Mouse (Mus musculus): ENCODE results near the gene Dpp8. TPM values are rescaled to one million over a fixed set of nuclear protein-coding genes. Genes with fewer than 3 reads are reported as not detected.

Dpp8 gene
- total and polyA plus RNA-seq, 2 experiments from 2014 or later: 27.7 to 77.2 TPM

- no peak; the same call in 1 of the 2 replicates for ATAC-seq
- peak overlapping the region; percentile 99; the same call in 1 of the 2 replicates for H3K9ac ChIP-seq (replicated peaks; ENCODE audit: low read length)
Observed at GRCm38 (mm10) chr9:65031894-65032268, 333 bp upstream of the Dpp8 start.

GRCm38 (mm10) chr9:65036456-65036855 lies 4.2 kb downstream of the Dpp8 start:
- H3K36me3 ChIP-seq (ENCODE audit: insufficient read depth, low read length): peaks cover 13% of the 10 kb centered on the region

More at GRCm38 (mm10) chr9:65031894-65032268, 333 bp upstream of the Dpp8 start:
- H3K9me3 ChIP-seq (ENCODE audit: low read length): no peaks in the 10 kb centered on the region
- no peak for DNase-seq (ENCODE audit: low spot score)
- H3K36me3 ChIP-seq (ENCODE audit: insufficient read depth, low read length): no peaks in the 10 kb centered on the region
- H3K4me3 ChIP-seq (ENCODE audit: low read length): peak overlapping the region; percentile 99
- 0 out of 2 replicates have a peak overlapping the region, but pooled peaks have one; percentile 21 for H3K4me2 ChIP-seq (ENCODE audit: low read depth, low read length)
- H3K4me1 ChIP-seq (ENCODE audit: insufficient read depth, low read length): 0 out of 2 replicates have a peak, but pooled peaks cover 3% of the 10 kb centered on the region
- TF ChIP-seq CTCF (IDR thresholded peaks at IDR 0.05; ENCODE audit: low read depth): no peak
- H3K27me3 ChIP-seq (ENCODE audit: insufficient read depth, low read length): no peaks in the 10 kb centered on the region
- WGBS: 42% methylated on average over 4 of the region's 4 CpGs
- H3K27ac ChIP-seq: no peak overlapping the region

GRCm38 (mm10) chr9:65036861-65037260 lies 4.6 kb downstream of the Dpp8 start:
- DNase-seq (ENCODE audit: low spot score): no peak

More at GRCm38 (mm10) chr9:65036456-65036855, 4.2 kb downstream of the Dpp8 start:
- 56% methylated on average over 1 of the region's 1 CpGs for WGBS
- Histone ChIP-seq H3K4me2 (ENCODE audit: low read depth, low read length) (no peak overlapping the region), H3K9me3 (ENCODE audit: low read length) (no peaks in the 10 kb centered on the region), H3K27me3 (ENCODE audit: insufficient read depth, low read length) (no peaks in the 10 kb centered on the region), H3K4me1 (ENCODE audit: insufficient read depth, low read length) (0 out of 2 replicates have a peak, but pooled peaks cover 3% of the 10 kb centered on the region), H3K4me3 (ENCODE audit: low read length) (no peak overlapping the region), H3K9ac (replicated peaks; ENCODE audit: low read length) (no peak overlapping the region), H3K27ac (no peak overlapping the region)
- DNase-seq (ENCODE audit: low spot score) (peak; percentile 48), ATAC-seq (no peak)
- TF ChIP-seq CTCF (IDR thresholded peaks at IDR 0.05; ENCODE audit: low read depth): no peak

GRCm38 (mm10) chr9:65041430-65041829 lies 9.2 kb downstream of the Dpp8 start:
- Histone ChIP-seq H3K4me1 (ENCODE audit: insufficient read depth, low read length) (no peaks in the 10 kb centered on the region), H3K4me3 (ENCODE audit: low read length) (no peak overlapping the region), H3K9ac (replicated peaks; ENCODE audit: low read length) (no peak overlapping the region), H3K27ac (no peak overlapping the region), H3K9me3 (ENCODE audit: low read length) (no peaks in the 10 kb centered on the region), H3K27me3 (ENCODE audit: insufficient read depth, low read length) (no peaks in the 10 kb centered on the region), H3K4me2 (ENCODE audit: low read depth, low read length) (no peak overlapping the region), H3K36me3 (ENCODE audit: insufficient read depth, low read length) (peaks cover 38% of the 10 kb centered on the region)
- peak; percentile 49 for TF ChIP-seq CTCF (IDR thresholded peaks at IDR 0.05; ENCODE audit: low read depth)
- no peak for ATAC-seq
- WGBS: 96% methylated on average over 5 of the region's 5 CpGs
- no peak for DNase-seq (ENCODE audit: low spot score)

More at GRCm38 (mm10) chr9:65036861-65037260, 4.6 kb downstream of the Dpp8 start:
- no peak for TF ChIP-seq CTCF (IDR thresholded peaks at IDR 0.05; ENCODE audit: low read depth)
- no peaks in the 10 kb centered on the region for H3K9me3 ChIP-seq (ENCODE audit: low read length)
- no peaks in the 10 kb centered on the region for H3K27me3 ChIP-seq (ENCODE audit: insufficient read depth, low read length)
- H3K27ac ChIP-seq: peak overlapping the region; percentile 12; the same call in 1 of the 2 replicates
- H3K36me3 ChIP-seq (ENCODE audit: insufficient read depth, low read length): peaks cover 15% of the 10 kb centered on the region
- H3K4me3 ChIP-seq (ENCODE audit: low read length): no peak overlapping the region
- no peak overlapping the region for H3K4me2 ChIP-seq (ENCODE audit: low read depth, low read length)
- 0 out of 2 replicates have a peak, but pooled peaks cover 3% of the 10 kb centered on the region for H3K4me1 ChIP-seq (ENCODE audit: insufficient read depth, low read length)
- 56% methylated on average over 8 of the region's 8 CpGs for WGBS
- no peak overlapping the region for H3K9ac ChIP-seq (replicated peaks; ENCODE audit: low read length)
- ATAC-seq: no peak

- Histone ChIP-seq H3K9me3 (ENCODE audit: low read length) (no peaks in the 10 kb centered on the region), H3K4me2 (ENCODE audit: low read depth, low read length) (no peak overlapping the region), H3K27me3 (ENCODE audit: insufficient read depth, low read length) (no peaks in the 10 kb centered on the region), H3K4me3 (ENCODE audit: low read length) (no peak overlapping the region), H3K4me1 (ENCODE audit: insufficient read depth, low read length) (no peaks in the 10 kb centered on the region), H3K27ac (no peak overlapping the region), H3K9ac (replicated peaks; ENCODE audit: low read length) (no peak overlapping the region), H3K36me3 (ENCODE audit: insufficient read depth, low read length) (peaks cover 53% of the 10 kb centered on the region)
- WGBS: 86% methylated on average over 1 of the region's 1 CpGs
- DNase-seq (ENCODE audit: low spot score): no peak
- no peak for TF ChIP-seq CTCF (IDR thresholded peaks at IDR 0.05; ENCODE audit: low read depth)
- no peak for ATAC-seq
Observed at GRCm38 (mm10) chr9:65046993-65047392, 14.8 kb downstream of the Dpp8 start.

- no peak for DNase-seq (ENCODE audit: low spot score)
- Histone ChIP-seq H3K27me3 (ENCODE audit: insufficient read depth, low read length) (no peaks in the 10 kb centered on the region), H3K4me2 (ENCODE audit: low read depth, low read length) (no peak overlapping the region), H3K9ac (replicated peaks; ENCODE audit: low read length) (no peak overlapping the region), H3K27ac (no peak overlapping the region), H3K9me3 (ENCODE audit: low read length) (no peaks in the 10 kb centered on the region), H3K4me1 (ENCODE audit: insufficient read depth, low read length) (no peaks in the 10 kb centered on the region), H3K36me3 (ENCODE audit: insufficient read depth, low read length) (peaks cover 57% of the 10 kb centered on the region), H3K4me3 (ENCODE audit: low read length) (no peak overlapping the region)
- WGBS: 87% methylated on average over 5 of the region's 5 CpGs
- TF ChIP-seq CTCF (IDR thresholded peaks at IDR 0.05; ENCODE audit: low read depth): no peak
- no peak for ATAC-seq
Observed at GRCm38 (mm10) chr9:65049422-65049821, 17.2 kb downstream of the Dpp8 start.

- Histone ChIP-seq H3K36me3 (ENCODE audit: insufficient read depth, low read length) (peaks cover 62% of the 10 kb centered on the region), H3K27ac (no peak overlapping the region), H3K4me2 (ENCODE audit: low read depth, low read length) (no peak overlapping the region), H3K4me3 (ENCODE audit: low read length) (no peak overlapping the region), H3K9ac (replicated peaks; ENCODE audit: low read length) (no peak overlapping the region), H3K9me3 (ENCODE audit: low read length) (no peaks in the 10 kb centered on the region), H3K4me1 (ENCODE audit: insufficient read depth, low read length) (no peaks in the 10 kb centered on the region), H3K27me3 (ENCODE audit: insufficient read depth, low read length) (no peaks in the 10 kb centered on the region)
- no peak for DNase-seq (ENCODE audit: low spot score)
- WGBS: 97% methylated on average over 3 of the region's 3 CpGs
- TF ChIP-seq CTCF (IDR thresholded peaks at IDR 0.05; ENCODE audit: low read depth): no peak
- ATAC-seq: no peak
Observed at GRCm38 (mm10) chr9:65050981-65051380, 18.8 kb downstream of the Dpp8 start.

All from hindbrain, postnatal 0 days (tissue).